Mouse (Mus musculus) spleen, adult 12 weeks (tissue): Measurements from ENCODE around the gene Ehd1.

Experiments used
- DNase-seq: peaks from one replicate; pipeline ENCODE4 v3.0.0; 2022; ENCODE audit warnings: low spot score

Ehd1 gene

GRCm38 (mm10) chr19:6260946-6261345, 15.6 kb upstream of the Ehd1 start:
- DNase-seq, result no peak

- no peak for DNase-seq
Observed at GRCm38 (mm10) chr19:6261379-6261778, 15.1 kb upstream of the Ehd1 start.

GRCm38 (mm10) chr19:6262222-6262621, 14.3 kb upstream of the Ehd1 start:
- peak; percentile 74 for DNase-seq

GRCm38 (mm10) chr19:6262839-6263433, 13.6 kb upstream of the Ehd1 start:
- DNase-seq, result no peak

GRCm38 (mm10) chr19:6264200-6264599, 12.3 kb upstream of the Ehd1 start:
- DNase-seq, result no peak

- no peak for DNase-seq
Observed at GRCm38 (mm10) chr19:6264945-6265344, 11.6 kb upstream of the Ehd1 start.

GRCm38 (mm10) chr19:6265727-6266182, 10.8 kb upstream of the Ehd1 start:
- DNase-seq, result no peak

- no peak for DNase-seq
Observed at GRCm38 (mm10) chr19:6267306-6268169, 9.0 kb upstream of the Ehd1 start.

GRCm38 (mm10) chr19:6268170-6268528, 8.4 kb upstream of the Ehd1 start:
- DNase-seq, result peak; percentile 79

GRCm38 (mm10) chr19:6268670-6269132, 7.8 kb upstream of the Ehd1 start:
- no peak for DNase-seq

- DNase-seq, result no peak
Observed at GRCm38 (mm10) chr19:6269798-6270475, 6.6 kb upstream of the Ehd1 start.

- no peak for DNase-seq
Observed at GRCm38 (mm10) chr19:6270661-6271060, 5.9 kb upstream of the Ehd1 start.

- no peak for DNase-seq
Observed at GRCm38 (mm10) chr19:6271206-6271605, 5.3 kb upstream of the Ehd1 start.

GRCm38 (mm10) chr19:6272053-6272452, 4.5 kb upstream of the Ehd1 start:
- DNase-seq, result no peak

GRCm38 (mm10) chr19:6272738-6273137, 3.8 kb upstream of the Ehd1 start:
- no peak for DNase-seq

GRCm38 (mm10) chr19:6273592-6273991, 2.9 kb upstream of the Ehd1 start:
- no peak for DNase-seq

GRCm38 (mm10) chr19:6273998-6274608, 2.4 kb upstream of the Ehd1 start:
- no peak for DNase-seq

- DNase-seq, result peak; percentile 62
Observed at GRCm38 (mm10) chr19:6275740-6276389, 660 bp upstream of the Ehd1 start.

- DNase-seq, result peak; percentile 46
Observed at GRCm38 (mm10) chr19:6277661-6278438, 1.3 kb downstream of the Ehd1 start.

GRCm38 (mm10) chr19:6278439-6279073, 2.0 kb downstream of the Ehd1 start:
- no peak for DNase-seq
